In the genomic region with DNA sequence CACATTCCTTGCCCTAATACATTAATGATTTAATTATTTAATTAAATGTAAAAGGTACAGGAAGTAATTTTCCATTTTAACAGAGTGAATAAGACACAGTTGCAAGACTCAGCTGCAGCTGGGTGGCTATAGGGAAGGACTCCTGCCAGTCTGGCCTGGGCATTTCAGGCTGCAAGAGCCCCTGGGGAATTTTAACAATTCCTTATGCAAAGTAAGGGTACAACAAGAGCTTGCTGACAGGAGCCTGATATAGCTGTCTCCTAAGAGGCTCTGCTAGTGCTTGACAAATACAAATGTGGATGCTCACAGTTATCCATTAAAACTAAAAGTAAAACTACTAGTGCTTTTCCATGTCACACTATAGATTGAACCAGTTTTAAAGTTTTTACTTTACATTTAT, we compare ENCODE assay signal across 14 mouse cellular contexts.
"Had no signal": no experiment of that assay in that cellular context is flagged by ENCODE, and none has a peak within 500 bp of the region (broad histone marks: within the 10 kb centered on the region; RNA-seq: fewer than 3 reads in every experiment).

No protein-coding gene starts in this region.

- H3K9me3 ChIP-seq: kidney, embryonic 15.5 days; liver, embryonic 13.5 days; stomach, embryonic 15.5 days had no signal

- H3K27ac ChIP-seq: kidney, embryonic 15.5 days; left cerebral cortex, adult 2 months; liver, embryonic 13.5 days; stomach, embryonic 15.5 days had no signal

- H3K4me3 ChIP-seq: kidney, embryonic 15.5 days; left cerebral cortex, adult 2 months; liver, embryonic 13.5 days; stomach, embryonic 15.5 days had no signal

- DNase-seq: kidney, adult 11 months; kidney, adult 8-10 months; kidney, postnatal 10 days; kidney, postnatal 36 days; layer of hippocampus, postnatal 36 days; liver, embryonic 13.5 days; lung, adult 2 months; lung, postnatal 14 days; lung, postnatal 4 days; spleen, adult 18-20 months; thymus, postnatal 25 days had no signal

- H3K4me2 ChIP-seq: kidney, embryonic 15.5 days; liver, embryonic 13.5 days; stomach, embryonic 15.5 days had no signal

- H3K9ac ChIP-seq: kidney, embryonic 15.5 days; liver, embryonic 13.5 days; stomach, embryonic 15.5 days had no signal

- H3K27me3 ChIP-seq: kidney, embryonic 15.5 days; liver, embryonic 13.5 days; stomach, embryonic 15.5 days had no signal

- H3K4me1 ChIP-seq: kidney, embryonic 15.5 days; liver, embryonic 13.5 days; stomach, embryonic 15.5 days had no signal

- H3K36me3 ChIP-seq: kidney, embryonic 15.5 days; liver, embryonic 13.5 days; stomach, embryonic 15.5 days had no signal
